Mouse (Mus musculus) bone marrow macrophage, adult 2 months (primary cell): ENCODE results near the gene Cpsf4.

Source experiments
- CTCF ChIP-seq: IDR thresholded peaks from 2 replicates; pipeline ENCODE4 v1.5.1; 2012; ENCODE audit warnings: low read depth, mild to moderate bottlenecking, low read length, moderate library complexity
- POLR2A ChIP-seq: IDR thresholded peaks from 2 replicates; pipeline ENCODE4 v1.6.1; 2012; ENCODE audit warnings: mild to moderate bottlenecking, low read depth, low read length, borderline replicate concordance

DNA sequence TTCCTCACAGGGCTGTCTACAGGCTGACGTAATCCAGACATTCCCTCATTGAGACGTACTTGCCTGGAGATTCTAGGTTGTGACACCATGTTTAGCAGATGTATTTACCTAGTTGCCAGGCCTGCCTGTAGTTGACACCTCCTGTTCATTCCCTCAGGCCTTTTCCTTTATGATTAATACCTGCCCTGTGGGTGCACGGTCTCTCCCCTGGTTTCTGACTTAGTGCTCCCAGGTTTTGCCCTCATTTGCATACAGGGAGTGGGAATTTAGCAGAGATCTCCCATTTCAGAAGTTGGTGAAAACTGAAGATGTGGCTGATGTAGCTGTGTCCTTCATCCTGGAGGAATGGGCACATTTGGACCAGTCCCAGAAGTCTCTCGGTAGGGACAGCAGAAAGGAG lies 45.2 kb downstream of the Cpsf4 start:
- TF ChIP-seq CTCF (no peak), POLR2A (no peak)
